Mouse (Mus musculus) kidney, adult 2 months (tissue): Measurements from ENCODE around the gene Als2cl. TPM values are rescaled to one million over a fixed set of nuclear protein-coding genes. Genes with fewer than 3 reads are reported as not detected.

ENCODE experiments used
- DNase-seq: peaks from one replicate; pipeline ENCODE4 v3.0.0; 2021
- H3K27ac ChIP-seq: fragments of 200-500 bp; 2 replicates; pipeline ENCODE4 v1.5.1; 2012; ENCODE audit warnings: low read depth, low read length, control low read depth, inconsistent platforms; ENCODE audit not compliant: insufficient read depth
- H3K27me3 ChIP-seq: fragments of 200-500 bp; replicated peaks from 2 replicates; pipeline ENCODE4 v1.6.1; 2012; ENCODE audit warnings: mild to moderate bottlenecking, moderate library complexity, low read length, inconsistent platforms; ENCODE audit not compliant: control insufficient read depth, insufficient read depth
- H3K36me3 ChIP-seq: fragments of 200-500 bp; 2 replicates; pipeline ENCODE4 v1.6.1; 2012; ENCODE audit warnings: mild to moderate bottlenecking, moderate library complexity, low read length, inconsistent platforms; ENCODE audit not compliant: control insufficient read depth, insufficient read depth
- H3K4me1 ChIP-seq: fragments of 200-500 bp; 2 replicates; pipeline ENCODE4 v1.6.1; 2011; ENCODE audit warnings: low read length; ENCODE audit not compliant: control insufficient read depth, insufficient read depth
- H3K4me3 ChIP-seq: fragments of 200-500 bp; 2 replicates; pipeline ENCODE4 v1.5.1; 2011; ENCODE audit warnings: mild to moderate bottlenecking, low read depth, low read length, control low read depth; ENCODE audit not compliant: insufficient read depth
- CTCF ChIP-seq: fragments of 200-500 bp; conservative IDR thresholded peaks from 2 replicates; pipeline ENCODE4 v1.5.1; 2011; ENCODE audit warnings: low read depth, mild to moderate bottlenecking, control low read depth, low read length, moderate library complexity, mixed read lengths; ENCODE audit not compliant: insufficient read depth, insufficient read length
- POLR2A ChIP-seq: fragments of 200-500 bp; IDR thresholded peaks from one replicate; pipeline ENCODE4 v1.6.1; 2011; ENCODE audit warnings: low read depth, low read length, control low read depth
- WGBS: fragments of 180-500 bp; shearing (Covaris S2); methylation state at CpG from one replicate; pipeline ENCODE4 v1.1.7; 2018; 5-methylcytosine and 5-hydroxymethylcytosine counted together
- polyA plus RNA-seq: library from polyadenylated mRNA; depleted of rRNA; stranded (reverse); fragments of >200 nt; gene quantifications from 2 replicates; pipeline ENCODE4 v1.2.3, GENCODE M21; 2012

Als2cl gene
- polyA plus RNA-seq, 1 experiment, result 32.3 TPM

DNA sequence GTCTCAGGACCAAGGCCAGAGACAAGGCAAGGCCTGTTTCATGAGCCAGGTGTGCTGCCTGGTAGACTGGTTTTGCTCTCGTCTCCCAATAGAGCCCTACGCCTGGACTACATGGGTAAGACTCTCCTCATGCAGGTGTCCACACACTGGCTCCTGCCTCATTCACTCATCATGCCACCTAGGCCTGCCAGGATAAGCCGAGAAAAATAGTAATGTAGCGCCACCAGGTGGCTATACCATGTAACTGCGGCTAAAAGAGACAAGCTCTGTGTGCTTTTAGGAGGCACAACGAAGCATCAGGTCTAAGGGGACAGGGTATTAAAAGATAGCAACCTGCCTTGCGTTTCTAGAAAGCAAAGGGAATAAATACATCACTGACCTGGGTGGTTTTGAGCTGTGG is 8.6 kb upstream of the Als2cl start:
- Histone ChIP-seq H3K27ac (no peak overlapping the region), H3K36me3 (no peaks in the 10 kb centered on the region; the same call in 1 of the 2 replicates), H3K4me3 (no peak overlapping the region), H3K27me3 (no peaks in the 10 kb centered on the region), H3K4me1 (no peaks in the 10 kb centered on the region; the same call in 1 of the 2 replicates)
- TF ChIP-seq CTCF (peak; percentile 87), POLR2A (no peak)
- DNase-seq, result peak; percentile 69
- WGBS, result 30% methylated on average over 7 of the region's 7 CpGs

- no peaks in the 10 kb centered on the region for H3K27me3 ChIP-seq
- no peak overlapping the region for H3K27ac ChIP-seq
- H3K4me3 ChIP-seq, result no peak overlapping the region
- H3K36me3 ChIP-seq, result no peaks in the 10 kb centered on the region
- DNase-seq, result peak; percentile 77
- WGBS, result 33% methylated on average over 40 of the region's 40 CpGs
- no peak for TF ChIP-seq POLR2A
- TF ChIP-seq CTCF, result no peak
- peaks cover 19% of the 10 kb centered on the region for H3K4me1 ChIP-seq
These were observed 5.7 kb upstream of the Als2cl start for GRCm38 (mm10) chr9:110873681-110874659.

- peaks cover 19% of the 10 kb centered on the region for H3K4me1 ChIP-seq
- H3K27me3 ChIP-seq, result no peaks in the 10 kb centered on the region
- WGBS, result 59% methylated on average over 3 of the region's 3 CpGs
- no peaks in the 10 kb centered on the region for H3K36me3 ChIP-seq
- DNase-seq, result no peak
- H3K4me3 ChIP-seq, result no peak overlapping the region
- TF ChIP-seq CTCF (no peak), POLR2A (no peak)
- H3K27ac ChIP-seq, result no peak overlapping the region
These were observed 4.9 kb upstream of the Als2cl start for GRCm38 (mm10) chr9:110874660-110875191.

DNA sequence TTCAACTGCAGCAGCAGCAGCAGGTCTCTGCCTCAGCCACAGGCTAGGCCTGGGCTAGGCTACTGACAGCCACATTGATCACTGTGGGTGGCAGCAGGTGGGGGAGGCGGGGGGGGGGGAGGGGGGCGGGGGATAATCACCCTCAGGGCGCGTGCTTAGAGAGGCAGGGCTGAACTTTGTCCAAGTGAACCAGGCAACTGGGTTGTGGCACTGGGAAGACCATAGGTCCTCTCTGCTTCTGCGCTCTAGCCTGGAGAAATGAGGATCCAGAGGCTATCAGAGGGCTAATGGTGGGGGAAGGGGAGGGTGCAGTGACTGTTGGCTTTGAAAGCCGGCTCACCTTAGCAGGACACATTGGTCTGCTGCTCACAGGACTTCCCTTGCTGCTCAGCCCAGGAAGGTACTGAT is 4.4 kb upstream of the Als2cl start:
- no peak for TF ChIP-seq POLR2A
- TF ChIP-seq CTCF, result no peak
- DNase-seq, result peak; percentile 80
- no peaks in the 10 kb centered on the region for H3K27me3 ChIP-seq
- H3K36me3 ChIP-seq, result no peaks in the 10 kb centered on the region
- H3K27ac ChIP-seq, result peak overlapping the region; percentile 25; the same call in 1 of the 2 replicates
- H3K4me3 ChIP-seq, result no peak overlapping the region
- H3K4me1 ChIP-seq, result peaks cover 19% of the 10 kb centered on the region
- 35% methylated on average over 6 of the region's 6 CpGs for WGBS

- Histone ChIP-seq H3K4me3 (no peak overlapping the region), H3K36me3 (no peaks in the 10 kb centered on the region), H3K27ac (peak overlapping the region; percentile 26; the same call in 1 of the 2 replicates), H3K27me3 (no peaks in the 10 kb centered on the region), H3K4me1 (peaks cover 24% of the 10 kb centered on the region)
- WGBS, result 48% methylated on average over 1 of the region's 1 CpGs
- no peak for TF ChIP-seq POLR2A
- no peak for TF ChIP-seq CTCF
- DNase-seq, result peak; percentile 67
These were observed 2.3 kb upstream of the Als2cl start for GRCm38 (mm10) chr9:110877353-110877752.

GRCm38 (mm10) chr9:110877888-110878287 is 1.8 kb upstream of the Als2cl start:
- Histone ChIP-seq H3K4me3 (no peak overlapping the region), H3K36me3 (no peaks in the 10 kb centered on the region), H3K4me1 (peaks cover 24% of the 10 kb centered on the region), H3K27ac (peak overlapping the region; percentile 12; the same call in 1 of the 2 replicates), H3K27me3 (no peaks in the 10 kb centered on the region)
- no peak for TF ChIP-seq CTCF
- no peak for TF ChIP-seq POLR2A
- WGBS, result 53% methylated on average over 5 of the region's 5 CpGs
- DNase-seq, result peak; percentile 91
